Mouse (Mus musculus) CD4-positive, CD25-positive, alpha-beta regulatory T cell, adult 4 months (primary cell): ENCODE data around the gene 3830406C13Rik. TPM values are rescaled to one million over a fixed set of nuclear protein-coding genes. Genes with fewer than 3 reads are reported as not detected.

Experiments
- ATAC-seq: one replicate; pipeline ENCODE4 v1.8.0; 2017
- polyA plus RNA-seq, 2 experiments: library from polyadenylated mRNA; unstranded; fragments of 100-300 nt; shearing (Covaris generic); gene quantifications; one replicate each; pipeline ENCODE4 v1.2.1; 2017

3830406C13Rik gene
- polyA plus RNA-seq, 2 experiments from 2014 or later, result 90.7 to 94.4 TPM

DNA sequence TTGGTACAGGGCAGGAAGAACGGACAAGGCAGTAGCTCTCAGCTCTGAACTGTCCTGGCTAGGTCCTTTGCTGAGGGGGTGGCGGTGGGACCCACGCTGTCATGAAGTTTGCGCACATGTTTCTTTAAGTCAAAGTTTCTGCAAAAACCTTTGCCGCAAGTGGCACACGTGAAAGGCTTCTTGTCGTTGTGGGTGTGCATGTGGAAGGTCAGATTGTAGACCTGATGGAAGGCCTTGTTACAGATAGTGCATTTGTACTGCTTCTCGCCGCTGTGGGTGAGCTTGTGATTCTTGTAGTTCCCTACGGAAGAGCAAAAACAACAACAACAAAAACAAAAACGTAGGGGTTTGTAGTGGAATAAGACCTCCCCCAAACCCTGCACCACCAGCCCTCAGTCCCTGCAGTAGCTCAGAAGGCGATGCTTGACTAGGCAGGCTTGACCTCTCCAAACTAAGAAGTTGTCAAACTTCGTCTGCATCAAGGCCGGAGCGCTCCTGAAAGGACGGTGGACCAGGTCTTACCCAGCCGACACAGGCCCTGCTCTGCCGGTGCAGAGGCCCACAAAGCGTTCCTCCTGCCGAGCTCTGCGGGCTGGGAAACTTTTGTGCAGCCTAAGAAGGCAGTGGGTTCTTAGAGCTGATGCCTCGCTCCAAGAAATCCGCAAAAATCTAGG is 58.6 kb downstream of the 3830406C13Rik start:
- no peak for ATAC-seq

DNA sequence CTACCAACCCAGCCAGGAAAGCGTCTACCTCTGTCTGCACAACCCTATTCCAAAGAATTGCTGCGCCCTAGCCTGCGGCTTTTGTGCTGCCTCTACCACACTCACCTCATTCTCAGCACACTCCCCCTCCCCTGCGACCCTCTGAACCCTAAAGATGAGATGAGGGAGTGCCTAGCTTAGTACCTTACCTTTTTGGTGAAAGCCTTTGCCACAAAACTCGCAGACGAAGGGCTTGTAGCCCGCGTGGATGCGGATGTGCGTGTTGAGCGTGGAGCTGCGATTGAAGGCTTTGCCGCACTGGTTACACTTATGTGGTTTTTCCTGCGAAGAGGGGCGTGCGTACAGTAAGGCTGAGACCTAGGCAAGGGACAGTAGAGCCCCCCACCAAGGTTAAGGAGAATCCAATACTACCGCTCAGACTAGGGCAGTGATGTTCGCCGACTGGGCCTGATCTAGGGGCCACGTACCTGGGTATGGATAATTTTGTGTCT is 59.5 kb downstream of the 3830406C13Rik start:
- no peak for ATAC-seq

DNA sequence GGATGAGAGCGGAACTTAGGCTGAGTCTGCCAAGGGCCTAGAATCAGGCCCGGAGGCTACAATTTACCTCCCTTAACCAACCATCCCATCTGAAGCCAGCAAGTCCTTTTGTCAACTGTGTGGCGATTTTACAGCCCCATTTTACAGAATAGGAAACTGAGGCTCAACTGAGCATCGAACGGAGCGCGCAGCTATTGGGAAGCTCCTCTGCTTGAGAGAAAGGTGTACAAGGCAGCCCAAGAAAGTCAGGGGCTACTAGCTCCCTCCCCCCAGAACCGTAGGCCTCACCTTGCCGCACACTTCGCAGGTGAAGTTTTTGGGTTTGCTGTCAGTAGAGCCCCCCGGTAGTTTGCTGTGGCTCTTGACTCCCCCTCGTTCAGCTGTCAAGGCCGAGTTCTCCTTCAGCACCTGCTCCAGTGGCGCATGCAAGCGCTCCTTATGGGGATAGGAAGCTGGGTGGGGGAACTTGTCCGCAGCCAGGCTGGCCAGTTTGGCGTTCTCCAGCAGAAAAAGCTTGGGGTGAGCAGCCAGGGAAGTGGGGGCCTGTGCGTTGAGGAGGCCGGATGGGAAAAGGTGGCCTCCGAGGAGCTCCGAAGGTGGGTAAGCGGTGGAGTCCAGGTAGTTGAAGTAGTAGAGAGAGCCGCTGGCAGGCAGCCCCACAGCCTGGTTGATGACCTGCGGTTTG is 60.2 kb downstream of the 3830406C13Rik start:
- ATAC-seq, result no peak

DNA sequence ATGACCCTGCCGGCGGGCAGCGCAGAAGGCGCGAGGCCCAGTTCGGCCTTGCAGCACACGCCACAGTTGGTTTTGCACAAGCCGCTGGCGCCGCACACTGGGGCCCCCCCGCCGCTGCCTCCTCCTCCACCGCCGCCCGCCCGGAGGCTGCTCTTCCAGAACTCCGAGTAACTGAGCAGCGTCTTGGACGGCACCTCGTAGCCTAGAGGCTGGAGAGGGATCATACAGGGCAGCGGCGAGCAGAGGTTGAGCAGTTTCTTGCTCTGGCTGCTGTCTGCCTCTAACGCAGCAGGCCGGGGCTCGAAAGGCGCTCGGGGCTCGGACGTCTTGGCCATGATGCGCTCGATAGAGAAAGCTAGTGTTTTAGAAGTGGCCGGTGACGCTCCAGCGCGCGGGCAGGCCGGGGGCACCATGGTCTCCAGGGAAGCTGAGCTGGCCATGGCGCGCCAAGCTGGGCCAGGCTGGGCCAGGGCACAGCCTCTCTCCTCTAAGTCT is 60.8 kb downstream of the 3830406C13Rik start:
- no peak for ATAC-seq

DNA sequence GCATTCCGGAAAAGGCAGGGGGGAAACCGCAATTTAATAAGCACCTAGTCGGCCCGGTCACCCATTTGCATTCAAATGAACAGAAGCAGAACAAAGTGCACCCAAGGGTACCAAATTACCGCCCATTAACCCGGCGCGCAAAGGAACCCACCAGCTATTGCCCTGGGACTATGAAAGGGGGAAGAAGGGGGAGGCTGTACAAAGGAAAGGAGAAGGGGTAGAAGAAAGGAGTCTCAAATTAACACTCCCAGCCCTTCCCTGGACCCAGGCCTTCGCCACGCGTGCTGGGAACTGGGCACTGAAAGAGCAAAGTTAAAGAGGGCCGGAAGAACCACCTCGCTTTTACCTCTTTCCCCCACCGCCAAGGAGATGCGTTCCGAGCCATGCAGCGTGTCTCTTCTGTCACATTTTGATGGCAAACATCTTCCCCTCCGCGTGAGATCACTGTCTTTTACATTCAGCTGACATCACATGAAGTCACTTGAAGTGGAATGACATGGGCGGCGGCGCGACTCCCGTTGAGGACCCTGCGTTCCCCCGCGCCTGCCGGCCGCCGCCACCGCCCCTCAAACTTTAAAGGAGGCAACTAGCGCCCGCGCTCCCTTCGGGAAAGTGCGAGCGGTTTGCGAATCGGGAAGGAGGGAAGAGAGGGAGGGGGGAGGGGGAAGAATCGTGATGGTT is 61.4 kb downstream of the 3830406C13Rik start:
- no peak for ATAC-seq

DNA sequence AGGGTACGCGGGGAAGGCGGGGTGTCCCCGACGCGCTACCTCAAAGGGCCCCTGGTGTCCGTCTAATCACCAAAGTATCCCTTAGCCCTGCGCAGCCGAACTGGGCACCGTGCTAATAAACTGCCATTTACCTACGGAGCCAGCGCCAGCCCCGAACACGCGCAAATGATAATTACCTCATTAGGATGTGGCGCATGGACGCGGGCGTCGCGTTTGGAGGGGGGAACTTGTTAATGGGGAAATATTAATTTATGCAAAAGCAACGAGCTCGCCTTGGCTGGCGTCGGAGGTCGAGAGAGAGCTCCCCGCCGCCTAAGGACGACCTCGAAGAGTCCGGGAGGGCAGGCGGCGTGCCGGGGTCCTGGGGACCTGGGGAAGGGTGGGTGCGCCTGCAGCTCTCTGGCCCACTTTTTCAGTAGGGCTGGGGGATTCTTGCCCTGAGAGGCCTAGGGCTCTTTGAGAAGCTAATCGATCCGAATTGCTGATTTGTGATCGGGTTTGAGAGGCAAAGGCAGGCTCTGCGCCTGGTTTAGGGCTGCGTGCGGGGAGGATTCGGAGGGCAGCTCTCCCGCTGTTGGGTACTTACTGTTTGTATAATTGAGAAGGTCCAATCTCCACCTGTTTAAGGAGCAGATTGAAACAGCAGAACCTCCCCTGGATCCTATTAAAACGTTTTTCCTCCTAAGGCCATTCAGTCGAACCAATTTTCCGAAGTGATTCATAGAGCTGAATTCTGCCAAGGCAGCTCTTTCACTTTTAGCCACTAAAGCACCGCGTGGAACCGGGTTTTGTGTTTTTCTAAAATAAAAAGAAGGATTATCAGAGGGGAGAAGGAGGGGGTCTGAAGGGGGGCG is 62.3 kb downstream of the 3830406C13Rik start:
- no peak for ATAC-seq

DNA sequence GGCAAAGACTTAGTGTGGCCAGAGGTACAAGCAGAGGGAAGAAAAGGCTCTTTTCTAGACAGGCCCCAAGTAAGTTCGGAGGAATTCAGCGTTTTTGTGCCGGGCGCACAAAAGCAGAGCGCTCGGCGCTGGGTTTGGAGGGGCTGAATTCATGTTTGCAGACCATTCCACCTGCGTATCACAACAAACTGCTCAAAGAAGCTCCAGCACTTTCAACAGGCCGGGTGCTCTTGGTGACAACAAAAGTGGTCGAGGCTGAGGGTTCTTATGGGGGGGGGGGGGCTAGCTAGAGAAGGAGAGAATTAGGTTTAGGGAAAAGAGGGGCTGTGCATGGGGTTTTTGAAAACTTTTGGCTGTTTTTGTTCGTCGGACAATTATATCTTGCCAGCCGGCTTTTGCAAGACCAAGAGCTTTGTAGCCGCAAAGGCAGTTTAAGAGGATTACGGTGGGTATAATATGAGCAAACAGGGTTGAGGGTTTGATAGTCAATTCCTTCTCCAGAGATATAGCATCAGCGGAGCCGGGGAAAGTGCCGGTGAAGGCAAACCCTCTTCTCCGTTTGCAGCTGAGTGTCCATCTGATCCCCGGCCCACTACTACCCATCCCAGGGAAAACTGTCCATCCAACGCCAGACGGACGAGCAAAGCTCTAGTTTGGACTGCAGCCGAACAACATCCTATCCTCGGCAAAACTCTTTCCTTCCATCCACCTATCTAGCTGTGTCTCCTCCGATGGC is 63.1 kb downstream of the 3830406C13Rik start:
- ATAC-seq, result no peak

DNA sequence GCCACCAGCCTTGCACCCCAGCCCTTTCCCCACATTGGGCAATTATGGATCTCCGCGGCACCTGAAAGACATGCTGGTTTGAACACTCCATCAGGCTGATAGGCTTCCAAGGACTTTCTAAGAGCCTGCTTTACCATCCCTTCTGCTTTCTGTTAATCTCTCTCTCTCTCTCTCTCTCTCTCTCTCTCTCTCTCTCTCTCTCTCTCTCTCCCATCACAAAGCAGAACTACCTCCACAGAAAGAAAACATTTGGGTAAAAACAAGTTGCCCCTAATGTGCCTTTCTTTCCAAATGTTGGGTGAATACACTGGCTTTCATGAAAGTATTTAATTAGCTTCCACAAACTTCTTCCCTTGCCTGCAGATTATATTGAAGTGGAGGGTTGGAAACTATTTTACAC is 64.1 kb downstream of the 3830406C13Rik start, which contains the start of gene Fezf2:
Fezf2 (minus strand) TSS at position 101 of the 400 bp plus-strand sequence.
- ATAC-seq, result no peak

DNA sequence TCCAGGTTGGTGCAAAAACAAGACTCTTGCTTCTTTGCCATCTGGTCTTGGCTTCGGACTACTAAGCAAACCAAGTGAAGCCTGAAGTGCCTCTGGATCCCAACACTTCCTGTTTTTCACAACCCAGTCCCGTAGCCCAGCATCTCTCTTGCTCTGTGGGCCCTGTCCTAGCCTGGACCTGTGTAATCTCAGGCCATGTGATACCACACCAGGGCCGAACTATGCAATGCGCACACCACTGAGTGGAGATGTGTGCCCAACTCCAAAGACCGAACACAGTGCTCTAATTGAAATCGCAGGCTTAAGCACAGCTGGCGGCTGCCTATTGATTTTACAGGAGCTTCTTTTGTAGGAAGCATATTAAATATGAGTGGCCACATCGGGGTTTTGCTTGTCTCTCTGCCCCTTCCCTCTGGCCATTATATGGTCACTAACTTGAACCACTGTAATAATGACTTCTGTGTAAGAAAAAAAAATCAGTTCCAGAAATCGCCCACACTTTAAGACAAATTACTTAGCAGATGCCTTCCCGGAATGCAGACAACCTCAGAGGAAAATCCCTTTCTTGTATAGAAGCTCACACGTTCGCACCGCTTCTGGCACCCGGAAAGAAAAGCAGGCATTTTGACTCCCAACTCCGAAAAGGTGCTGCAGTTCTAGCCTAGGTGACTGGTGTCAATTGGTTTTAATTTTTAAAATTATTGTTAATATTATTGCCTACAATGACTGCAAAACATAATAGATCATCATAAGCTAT is 65.5 kb downstream of the 3830406C13Rik start:
- no peak for ATAC-seq

DNA sequence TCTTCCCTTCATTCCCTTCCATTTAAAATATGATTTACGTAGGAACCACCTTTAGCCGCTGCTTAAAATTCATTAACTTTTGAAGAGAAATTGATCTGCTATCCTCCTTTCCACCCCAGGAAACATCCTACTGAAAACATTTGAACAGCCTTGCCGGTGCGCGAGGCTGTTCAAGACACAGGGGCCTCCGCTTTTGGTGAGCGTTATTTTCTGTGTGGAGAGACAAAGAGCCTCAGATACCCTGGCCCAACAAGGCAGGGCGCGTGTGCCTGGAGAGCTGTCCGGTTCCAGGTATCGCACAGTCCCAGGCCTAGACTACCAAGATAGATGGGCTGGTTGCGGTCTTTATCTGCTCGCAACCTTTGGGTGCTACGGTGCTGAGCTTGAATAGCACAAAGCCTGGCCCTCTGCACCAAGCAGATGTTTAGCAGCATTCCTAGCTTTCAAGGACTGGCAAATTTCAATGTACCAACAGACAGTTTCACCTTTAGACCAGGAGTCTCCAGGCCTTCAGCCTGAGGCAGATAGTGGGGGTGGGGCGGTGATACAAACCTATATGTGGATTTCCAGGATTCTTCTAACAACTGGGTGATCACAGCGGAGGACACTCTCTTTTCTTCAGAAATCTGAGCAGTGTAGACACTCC is 66.4 kb downstream of the 3830406C13Rik start:
- no peak for ATAC-seq

Other genes starting within 250 kb of the 3830406C13Rik start
- under 1 TPM in 1 of 2 experiments, not detected in 1; 0.20 TPM for gene Gm49355, start 197 bp upstream of the 3830406C13Rik start, polyA plus RNA-seq
- gene Fezf2, start 64.0 kb downstream of the 3830406C13Rik start, polyA plus RNA-seq, result not detected